Mouse (Mus musculus): Measurements from ENCODE around the gene Tnp2. TPM values are rescaled to one million over a fixed set of nuclear protein-coding genes. Genes with fewer than 3 reads are reported as not detected.
A peak's percentile ranks its signal among the peaks of the same experiment; 100 is the strongest.
"Not testable (repeated sequence)": the region's sequence is repeated elsewhere in the genome, so short reads cannot be mapped to it uniquely, and the experiment has no call there.

The Tnp2 gene
- polyA plus RNA-seq, 1 experiment from 2014 or later: not detected

DNA sequence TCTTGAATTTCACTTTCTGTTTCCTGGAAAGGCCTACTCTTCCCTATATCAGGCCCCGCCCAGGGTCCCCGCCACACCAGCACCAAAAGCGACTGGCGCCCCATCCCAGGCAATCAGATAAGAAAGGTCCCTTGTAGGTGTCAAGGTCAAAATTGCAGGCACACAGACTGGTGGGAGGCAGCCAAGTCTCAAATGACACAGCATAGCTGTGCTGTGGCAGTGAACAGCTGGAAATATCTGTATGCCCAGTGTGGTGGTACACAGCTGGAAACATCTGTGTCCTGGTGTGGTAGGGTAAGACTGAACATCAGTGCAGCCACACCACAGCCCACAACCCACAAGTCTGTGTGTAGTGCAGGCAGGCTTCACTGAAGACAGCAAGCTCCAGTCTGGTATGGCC is 26.4 kb upstream of the Tnp2 start:
- H3K9me3 ChIP-seq (ENCODE audit: low read depth, low read length): no peaks in the 10 kb centered on the region
- H3K4me3 ChIP-seq (ENCODE audit: low read depth, low read length): no peak overlapping the region
- no peak for TF ChIP-seq CTCF (IDR thresholded peaks at IDR 0.05; ENCODE audit: low read depth)
- no peak overlapping the region for H3K4me2 ChIP-seq
- ATAC-seq (ENCODE audit: insufficient read depth) (peak; percentile 89), DNase-seq (peak; percentile 74)
- no peaks in the 10 kb centered on the region for H3K36me3 ChIP-seq (ENCODE audit: insufficient read depth)
- no peak overlapping the region for H3K9ac ChIP-seq
- H3K27ac ChIP-seq (ENCODE audit: low read depth): no peak overlapping the region
- 56% methylated on average over 4 of the region's 4 CpGs for WGBS
- no peaks in the 10 kb centered on the region for H3K27me3 ChIP-seq (ENCODE audit: insufficient read depth, low read length)
- H3K4me1 ChIP-seq (ENCODE audit: insufficient read depth): no peaks in the 10 kb centered on the region

DNA sequence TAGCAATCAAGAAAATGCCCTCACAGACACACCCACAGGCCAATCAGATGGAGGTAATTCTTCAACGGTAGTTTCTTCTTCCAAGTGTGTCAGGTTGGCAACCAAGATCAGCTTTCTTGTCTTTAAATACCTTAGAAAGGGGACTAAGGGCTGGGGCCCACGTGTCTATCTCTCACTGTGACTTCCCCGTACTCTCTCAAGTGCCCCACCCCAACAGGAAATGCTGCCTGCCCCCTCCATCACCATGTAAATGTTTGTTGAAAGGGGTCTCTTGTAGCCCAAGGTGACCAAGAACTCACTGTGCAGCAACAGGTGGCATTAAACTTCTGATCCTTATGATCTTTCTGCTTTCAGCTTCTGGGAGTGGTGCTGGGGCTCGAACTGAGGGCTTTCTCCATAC is 25.3 kb upstream of the Tnp2 start:
- Histone ChIP-seq H3K27me3 (ENCODE audit: insufficient read depth, low read length) (no peaks in the 10 kb centered on the region), H3K27ac (ENCODE audit: low read depth) (no peak overlapping the region), H3K4me1 (ENCODE audit: insufficient read depth) (no peaks in the 10 kb centered on the region), H3K4me3 (ENCODE audit: low read depth, low read length) (no peak overlapping the region), H3K9ac (no peak overlapping the region), H3K4me2 (no peak overlapping the region), H3K9me3 (ENCODE audit: low read depth, low read length) (no peaks in the 10 kb centered on the region), H3K36me3 (ENCODE audit: insufficient read depth) (no peaks in the 10 kb centered on the region)
- TF ChIP-seq CTCF (IDR thresholded peaks at IDR 0.05; ENCODE audit: low read depth): no peak
- WGBS: 71% methylated on average over 4 of the region's 4 CpGs
- DNase-seq (no peak), ATAC-seq (ENCODE audit: insufficient read depth) (no peak)

DNA sequence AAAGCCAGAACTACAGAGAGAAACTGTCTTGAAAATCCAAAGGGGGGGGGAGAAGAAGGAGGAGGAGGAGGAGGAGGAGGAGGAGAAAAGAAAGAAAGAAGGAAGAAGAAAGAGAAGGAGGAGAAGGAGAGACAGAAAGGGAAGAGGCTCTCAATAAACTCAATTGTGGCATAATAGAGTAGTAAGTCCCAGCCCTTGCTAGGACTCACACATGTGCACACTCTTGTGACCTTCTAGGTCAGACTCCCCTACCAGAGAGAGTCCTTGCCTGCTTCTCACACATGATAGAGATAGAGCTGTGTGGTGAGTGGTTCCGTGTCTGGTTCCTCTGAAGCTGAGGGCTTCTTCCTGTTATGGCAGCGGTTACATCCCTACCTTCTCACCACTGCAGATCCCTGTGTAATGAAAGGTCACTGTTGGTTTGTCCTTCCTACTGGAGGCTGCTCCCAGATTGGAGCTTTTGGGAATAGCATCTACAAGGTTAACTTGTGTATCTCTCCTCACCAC is 24.5 kb upstream of the Tnp2 start, which contains the start of gene Gm11172:
Gene Gm11172, plus strand, starts transcription at position 51 of the 507 bp plus-strand sequence.
- DNase-seq: no peak
- no peak within 1 kb of the TSS for H3K27ac ChIP-seq (ENCODE audit: low read depth)
- H3K27me3 ChIP-seq (ENCODE audit: insufficient read depth, low read length): no peaks in the 10 kb centered on the region
- no peak for TF ChIP-seq CTCF (IDR thresholded peaks at IDR 0.05; ENCODE audit: low read depth)
- H3K9ac ChIP-seq: no peak within 1 kb of the TSS
- WGBS: 67% methylated on average over 2 of the region's 2 CpGs
- H3K9me3 ChIP-seq (ENCODE audit: low read depth, low read length): no peaks in the 10 kb centered on the region
- no peak within 1 kb of the TSS for H3K4me3 ChIP-seq (ENCODE audit: low read depth, low read length)
- ATAC-seq (ENCODE audit: insufficient read depth): no peak
- H3K36me3 ChIP-seq (ENCODE audit: insufficient read depth): no peaks in the 10 kb centered on the region
- no peak within 1 kb of the TSS for H3K4me2 ChIP-seq
- H3K4me1 ChIP-seq (ENCODE audit: insufficient read depth): no peaks in the 10 kb centered on the region

- H3K9ac ChIP-seq: no peak overlapping the region
- H3K4me2 ChIP-seq: no peak overlapping the region
- DNase-seq (no peak), ATAC-seq (ENCODE audit: insufficient read depth) (no peak)
- no peak overlapping the region for H3K27ac ChIP-seq (ENCODE audit: low read depth)
- no peaks in the 10 kb centered on the region for H3K36me3 ChIP-seq (ENCODE audit: insufficient read depth)
- no peak overlapping the region for H3K4me3 ChIP-seq (ENCODE audit: low read depth, low read length)
- 86% methylated on average over 1 of the region's 1 CpGs for WGBS
- no peaks in the 10 kb centered on the region for H3K9me3 ChIP-seq (ENCODE audit: low read depth, low read length)
- no peak for TF ChIP-seq CTCF (IDR thresholded peaks at IDR 0.05; ENCODE audit: low read depth)
- no peaks in the 10 kb centered on the region for H3K4me1 ChIP-seq (ENCODE audit: insufficient read depth)
- no peaks in the 10 kb centered on the region for H3K27me3 ChIP-seq (ENCODE audit: insufficient read depth, low read length)
Measured at GRCm38 (mm10) chr16:10810376-10810775, 21.9 kb upstream of the Tnp2 start.

DNA sequence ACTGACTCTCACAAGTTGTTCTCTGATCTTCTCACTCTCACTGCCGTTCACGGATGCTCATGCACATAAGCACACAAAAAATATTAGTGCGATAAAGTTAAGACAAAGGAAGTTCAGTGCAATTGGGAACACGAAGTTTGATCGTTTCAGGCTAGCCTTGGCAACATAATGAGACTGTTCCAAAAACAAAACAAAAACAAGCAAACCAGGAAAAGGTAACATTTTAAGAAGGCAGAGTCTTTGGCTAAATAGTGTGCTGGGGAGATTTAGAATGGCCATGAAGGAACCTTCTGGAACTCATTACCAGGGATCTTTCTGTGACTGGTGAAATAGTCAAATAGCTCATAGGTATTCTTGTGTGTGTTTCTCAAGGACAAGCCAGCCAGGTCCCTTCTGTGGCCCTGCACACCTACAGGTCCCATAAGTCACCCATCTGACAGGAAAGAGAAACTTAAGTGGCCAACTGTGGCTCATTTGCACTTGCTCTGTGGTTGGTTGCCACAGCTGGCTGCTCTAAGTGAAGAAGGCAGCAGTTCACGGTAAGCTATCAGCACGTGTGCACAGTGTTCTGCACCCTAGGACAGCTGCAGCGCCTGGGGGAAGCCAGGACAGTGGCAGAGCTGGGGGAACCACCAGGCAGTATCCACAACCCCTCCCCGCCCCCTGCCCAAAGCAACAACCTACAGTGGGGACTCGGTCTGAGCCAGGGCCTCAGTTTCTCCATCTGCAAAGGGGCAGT is 17.5 kb upstream of the Tnp2 start, which contains the start of gene Prm1:
Gene Prm1, minus strand, starts transcription at position 51 of the 739 bp plus-strand sequence.
- ATAC-seq (ENCODE audit: insufficient read depth): no peak
- Histone ChIP-seq H3K4me2 (no peak within 1 kb of the TSS), H3K4me3 (ENCODE audit: low read depth, low read length) (no peak within 1 kb of the TSS), H3K27ac (ENCODE audit: low read depth) (no peak within 1 kb of the TSS), H3K36me3 (ENCODE audit: insufficient read depth) (no peaks in the 10 kb centered on the region), H3K4me1 (ENCODE audit: insufficient read depth) (no peaks in the 10 kb centered on the region), H3K27me3 (ENCODE audit: insufficient read depth, low read length) (no peaks in the 10 kb centered on the region), H3K9me3 (ENCODE audit: low read depth, low read length) (no peaks in the 10 kb centered on the region), H3K9ac (no peak within 1 kb of the TSS)
- WGBS: 74% methylated on average over 10 of the region's 10 CpGs
- TF ChIP-seq CTCF (IDR thresholded peaks at IDR 0.05; ENCODE audit: low read depth): no peak
- DNase-seq: no peak

- H3K4me3 ChIP-seq (ENCODE audit: low read depth, low read length); DNase-seq; H3K27ac ChIP-seq (ENCODE audit: low read depth); H3K9me3 ChIP-seq (ENCODE audit: low read depth, low read length); H3K9ac ChIP-seq; H3K4me1 ChIP-seq (ENCODE audit: insufficient read depth); H3K4me2 ChIP-seq; H3K36me3 ChIP-seq (ENCODE audit: insufficient read depth); H3K27me3 ChIP-seq (ENCODE audit: insufficient read depth, low read length); ATAC-seq (ENCODE audit: insufficient read depth): not testable (repeated sequence)
- WGBS: 79% methylated on average over 3 of the region's 3 CpGs
Measured at GRCm38 (mm10) chr16:10802420-10802819, 14.0 kb upstream of the Tnp2 start.

DNA sequence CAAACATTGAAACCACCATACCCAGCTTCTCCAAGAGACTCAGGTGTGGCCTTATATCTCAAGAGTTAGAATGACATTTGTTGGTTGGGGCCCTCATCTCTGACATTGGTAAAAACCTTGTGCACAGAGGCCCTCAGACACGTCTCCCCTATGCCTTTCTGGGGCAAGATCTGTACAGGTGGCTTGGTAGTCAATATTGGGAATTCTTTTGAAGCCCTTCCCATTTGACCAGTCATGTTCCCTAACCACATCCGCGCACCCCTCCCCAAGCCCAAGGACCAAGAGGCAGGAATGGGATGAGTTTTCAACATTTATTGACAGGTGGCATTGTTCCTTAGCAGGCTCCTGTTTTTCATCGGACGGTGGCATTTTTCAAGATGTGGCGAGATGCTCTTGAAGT is 7.6 kb upstream of the Tnp2 start, which contains the start of gene Prm2:
Gene Prm2, minus strand, starts transcription at position 101 of the 400 bp plus-strand sequence.
- 60% methylated on average over 6 of the region's 6 CpGs for WGBS
- ATAC-seq (ENCODE audit: insufficient read depth) (no peak), DNase-seq (no peak)
- Histone ChIP-seq H3K9me3 (ENCODE audit: low read depth, low read length) (no peaks in the 10 kb centered on the region), H3K27me3 (ENCODE audit: insufficient read depth, low read length) (peaks cover 18% of the 10 kb centered on the region), H3K4me1 (ENCODE audit: insufficient read depth) (no peaks in the 10 kb centered on the region), H3K27ac (ENCODE audit: low read depth) (no peak within 1 kb of the TSS), H3K9ac (no peak within 1 kb of the TSS), H3K36me3 (ENCODE audit: insufficient read depth) (no peaks in the 10 kb centered on the region), H3K4me2 (no peak within 1 kb of the TSS), H3K4me3 (ENCODE audit: low read depth, low read length) (no peak within 1 kb of the TSS)
- TF ChIP-seq CTCF (IDR thresholded peaks at IDR 0.05; ENCODE audit: low read depth): no peak

Measured in lung, embryonic 14.5 days (tissue).